Mouse (Mus musculus): ENCODE results near the gene Pon1. TPM values are rescaled to one million over a fixed set of nuclear protein-coding genes. Genes with fewer than 3 reads are reported as not detected.

Gene Pon1
- polyA plus RNA-seq (2015; fragmentation: Nextera tagmentation; extraction: Ambion mirVana), result not detected in 2 replicates

GRCm38 (mm10) chr6:5193693-5194092 is at the start of gene Pon1:
Pon1 (minus strand) TSS chr6:5193946.
- WGBS, result 55% methylated on average over 5 of the region's 5 CpGs
- no peaks in the 10 kb centered on the region for H3K4me1 ChIP-seq (replicated peaks; ENCODE audit: control insufficient read depth, insufficient read depth, low read length)
- TF ChIP-seq CTCF (IDR thresholded peaks at IDR 0.05; ENCODE audit: low read depth), result no peak
- H3K4me2 ChIP-seq (replicated peaks; ENCODE audit: low read depth), result no peak within 1 kb of the TSS
- no peaks in the 10 kb centered on the region for H3K36me3 ChIP-seq (ENCODE audit: control insufficient read depth, insufficient read depth)
- no peak for ATAC-seq
- H3K9me3 ChIP-seq (ENCODE audit: control insufficient read depth), result no peaks in the 10 kb centered on the region
- H3K4me3 ChIP-seq (ENCODE audit: low read depth, low read length), result no peak within 1 kb of the TSS
- H3K27ac ChIP-seq (ENCODE audit: low read depth, low read length), result no peak within 1 kb of the TSS
- H3K27me3 ChIP-seq (replicated peaks; ENCODE audit: control insufficient read depth, insufficient read depth, low read length), result no peaks in the 10 kb centered on the region
- no peak within 1 kb of the TSS for H3K9ac ChIP-seq (ENCODE audit: low read depth, low read length)

GRCm38 (mm10) chr6:5238799-5239198 is 45.1 kb upstream of the Pon1 start:
- no peak for TF ChIP-seq CTCF (IDR thresholded peaks at IDR 0.05; ENCODE audit: low read depth)
- peaks cover 6% of the 10 kb centered on the region; the same call in 1 of the 2 replicates for H3K36me3 ChIP-seq (ENCODE audit: control insufficient read depth, insufficient read depth)
- no peak for ATAC-seq
- no peaks in the 10 kb centered on the region for H3K4me1 ChIP-seq (replicated peaks; ENCODE audit: control insufficient read depth, insufficient read depth, low read length)
- no peaks in the 10 kb centered on the region for H3K27me3 ChIP-seq (replicated peaks; ENCODE audit: control insufficient read depth, insufficient read depth, low read length)
- H3K9ac ChIP-seq (ENCODE audit: low read depth, low read length), result no peak overlapping the region
- H3K27ac ChIP-seq (ENCODE audit: low read depth, low read length), result no peak overlapping the region
- H3K9me3 ChIP-seq (ENCODE audit: control insufficient read depth), result no peaks in the 10 kb centered on the region
- H3K4me3 ChIP-seq (ENCODE audit: low read depth, low read length), result no peak overlapping the region
- 74% methylated on average over 3 of the region's 3 CpGs for WGBS
- H3K4me2 ChIP-seq (replicated peaks; ENCODE audit: low read depth), result no peak overlapping the region

- no peak for TF ChIP-seq CTCF (IDR thresholded peaks at IDR 0.05; ENCODE audit: low read depth)
- 55% methylated on average over 4 of the region's 4 CpGs for WGBS
These were observed 43.8 kb upstream of the Pon1 start for GRCm38 (mm10) chr6:5237510-5237909.

GRCm38 (mm10) chr6:5236843-5237371 is 43.2 kb upstream of the Pon1 start:
- H3K4me3 ChIP-seq (ENCODE audit: low read depth, low read length), result no peak overlapping the region
- no peak overlapping the region for H3K4me2 ChIP-seq (replicated peaks; ENCODE audit: low read depth)
- no peak for ATAC-seq
- H3K27me3 ChIP-seq (replicated peaks; ENCODE audit: control insufficient read depth, insufficient read depth, low read length), result no peaks in the 10 kb centered on the region
- no peak for TF ChIP-seq CTCF (IDR thresholded peaks at IDR 0.05; ENCODE audit: low read depth)
- no peak overlapping the region for H3K27ac ChIP-seq (ENCODE audit: low read depth, low read length)
- 86% methylated on average over 8 of the region's 8 CpGs for WGBS
- no peaks in the 10 kb centered on the region for H3K9me3 ChIP-seq (ENCODE audit: control insufficient read depth)
- 0 out of 2 replicates have a peak, but pooled peaks cover 4% of the 10 kb centered on the region for H3K36me3 ChIP-seq (ENCODE audit: control insufficient read depth, insufficient read depth)
- no peaks in the 10 kb centered on the region for H3K4me1 ChIP-seq (replicated peaks; ENCODE audit: control insufficient read depth, insufficient read depth, low read length)
- no peak overlapping the region for H3K9ac ChIP-seq (ENCODE audit: low read depth, low read length)

More at GRCm38 (mm10) chr6:5237510-5237909, 43.8 kb upstream of the Pon1 start:
- H3K27ac ChIP-seq (ENCODE audit: low read depth, low read length), result no peak overlapping the region
- H3K27me3 ChIP-seq (replicated peaks; ENCODE audit: control insufficient read depth, insufficient read depth, low read length), result no peaks in the 10 kb centered on the region
- no peak for ATAC-seq
- no peak overlapping the region for H3K4me2 ChIP-seq (replicated peaks; ENCODE audit: low read depth)
- no peak overlapping the region for H3K4me3 ChIP-seq (ENCODE audit: low read depth, low read length)
- no peak overlapping the region for H3K9ac ChIP-seq (ENCODE audit: low read depth, low read length)
- H3K36me3 ChIP-seq (ENCODE audit: control insufficient read depth, insufficient read depth), result 0 out of 2 replicates have a peak, but pooled peaks cover 4% of the 10 kb centered on the region
- H3K4me1 ChIP-seq (replicated peaks; ENCODE audit: control insufficient read depth, insufficient read depth, low read length), result no peaks in the 10 kb centered on the region
- H3K9me3 ChIP-seq (ENCODE audit: control insufficient read depth), result no peaks in the 10 kb centered on the region

GRCm38 (mm10) chr6:5234563-5234962 is 40.8 kb upstream of the Pon1 start:
- H3K4me1 ChIP-seq (replicated peaks; ENCODE audit: control insufficient read depth, insufficient read depth, low read length), result no peaks in the 10 kb centered on the region
- no peak for TF ChIP-seq CTCF (IDR thresholded peaks at IDR 0.05; ENCODE audit: low read depth)
- H3K36me3 ChIP-seq (ENCODE audit: control insufficient read depth, insufficient read depth), result peaks cover 10% of the 10 kb centered on the region; the same call in 1 of the 2 replicates
- no peak overlapping the region for H3K4me2 ChIP-seq (replicated peaks; ENCODE audit: low read depth)
- 65% methylated on average over 3 of the region's 3 CpGs for WGBS
- no peak overlapping the region for H3K4me3 ChIP-seq (ENCODE audit: low read depth, low read length)
- H3K9me3 ChIP-seq (ENCODE audit: control insufficient read depth), result no peaks in the 10 kb centered on the region
- no peak for ATAC-seq
- no peaks in the 10 kb centered on the region for H3K27me3 ChIP-seq (replicated peaks; ENCODE audit: control insufficient read depth, insufficient read depth, low read length)
- no peak overlapping the region for H3K27ac ChIP-seq (ENCODE audit: low read depth, low read length)
- no peak overlapping the region for H3K9ac ChIP-seq (ENCODE audit: low read depth, low read length)

GRCm38 (mm10) chr6:5233812-5234211 is 40.1 kb upstream of the Pon1 start:
- peaks cover 7% of the 10 kb centered on the region; the same call in 1 of the 2 replicates for H3K36me3 ChIP-seq (ENCODE audit: control insufficient read depth, insufficient read depth)
- ATAC-seq, result no peak

More at GRCm38 (mm10) chr6:5233812-5234211, 40.1 kb upstream of the Pon1 start:
- TF ChIP-seq CTCF (IDR thresholded peaks at IDR 0.05; ENCODE audit: low read depth), result no peak
- H3K9me3 ChIP-seq (ENCODE audit: control insufficient read depth), result no peaks in the 10 kb centered on the region
- H3K4me2 ChIP-seq (replicated peaks; ENCODE audit: low read depth), result no peak overlapping the region
- no peaks in the 10 kb centered on the region for H3K27me3 ChIP-seq (replicated peaks; ENCODE audit: control insufficient read depth, insufficient read depth, low read length)
- no peak overlapping the region for H3K27ac ChIP-seq (ENCODE audit: low read depth, low read length)
- H3K4me3 ChIP-seq (ENCODE audit: low read depth, low read length), result no peak overlapping the region
- no peaks in the 10 kb centered on the region for H3K4me1 ChIP-seq (replicated peaks; ENCODE audit: control insufficient read depth, insufficient read depth, low read length)
- no peak overlapping the region for H3K9ac ChIP-seq (ENCODE audit: low read depth, low read length)
- 83% methylated on average over 1 of the region's 1 CpGs for WGBS
